Mouse (Mus musculus): ENCODE data around the gene Gspt1.
"Not testable (repeated sequence)": the region's sequence is repeated elsewhere in the genome, so short reads cannot be mapped to it uniquely, and the experiment has no call there.

Gene Gspt1

DNA sequence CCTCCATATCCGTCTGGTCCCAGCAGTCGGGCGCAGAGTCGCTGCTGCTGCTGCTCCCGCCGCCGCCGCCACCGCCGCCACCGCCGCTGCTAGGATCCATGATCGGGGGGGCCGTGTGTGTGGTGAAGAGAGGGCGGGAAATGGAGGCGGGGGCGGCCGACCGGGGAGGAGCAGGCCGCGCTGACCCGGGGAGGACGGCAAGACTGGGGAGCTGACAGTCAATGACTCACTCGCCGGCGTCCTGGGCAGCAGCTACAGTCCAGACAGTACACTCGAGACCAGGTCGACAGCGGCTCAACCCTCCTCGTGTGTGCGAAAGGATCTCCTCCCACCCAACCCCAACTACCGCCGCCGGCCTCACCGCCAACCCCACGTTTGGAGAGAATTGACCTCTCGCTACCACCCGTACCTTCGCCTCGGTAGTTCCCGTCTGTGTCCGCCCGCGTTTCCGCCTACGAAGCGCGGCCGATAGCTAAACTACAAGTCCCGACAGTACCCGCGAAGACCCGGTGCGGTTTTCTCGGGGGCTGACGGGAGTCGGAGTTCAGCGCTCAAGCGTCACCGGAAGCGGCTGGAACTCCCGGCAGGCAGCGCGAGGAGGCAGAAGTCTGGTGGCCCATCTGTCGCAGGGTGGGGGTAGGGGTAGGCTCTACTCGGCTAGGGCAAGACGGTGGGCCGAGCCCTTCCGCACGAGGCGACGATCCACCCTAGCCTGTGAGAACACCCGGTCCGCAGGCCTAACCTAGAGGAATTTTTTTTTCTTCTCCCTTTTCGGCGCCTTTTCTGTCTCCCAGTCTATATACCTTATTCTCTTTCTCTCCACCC is at the start of gene Gspt1:
Gene Gspt1, minus strand, starts transcription at position 428 of the 825 bp plus-strand sequence.
- peak; percentile 96 for DNase-seq

DNA sequence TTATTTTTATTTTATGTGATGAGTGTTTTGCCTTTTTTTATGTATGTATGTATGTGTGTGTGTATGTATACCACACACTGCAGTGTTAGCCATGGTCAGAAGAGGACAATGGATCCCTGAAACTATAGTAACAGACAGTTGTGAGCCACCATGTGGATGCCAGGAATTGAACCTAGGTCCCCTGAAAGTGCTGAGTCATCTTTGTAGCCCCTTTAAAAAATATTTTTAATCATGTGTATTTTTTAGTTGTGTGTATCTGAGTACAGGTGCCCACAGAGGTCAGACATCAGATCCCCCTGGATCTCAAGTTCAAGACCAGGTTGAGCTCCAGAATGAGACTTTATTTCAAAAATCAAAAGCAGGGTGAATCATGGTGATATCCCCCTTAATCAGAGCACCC is 49.6 kb upstream of the Gspt1 start:
- no peak for DNase-seq

DNA sequence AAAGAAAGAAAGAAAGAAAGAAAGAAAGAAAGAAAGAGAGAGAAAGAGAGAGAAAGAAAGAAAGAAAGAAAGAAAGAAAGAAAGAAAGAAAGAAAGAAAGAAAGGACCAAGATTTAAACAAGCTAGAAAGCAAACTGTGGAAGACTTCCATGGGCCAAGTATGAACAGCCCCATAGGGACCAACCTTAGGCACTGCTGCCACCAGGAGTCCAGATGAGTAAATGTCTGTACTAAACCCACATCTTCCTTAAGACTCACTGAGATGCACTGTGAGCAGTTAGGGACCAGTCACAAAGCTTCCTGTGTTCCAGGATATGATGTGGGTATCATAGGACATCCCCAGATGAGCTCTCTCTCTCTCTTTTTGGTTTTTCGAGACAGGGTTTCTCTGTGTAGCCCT is 43.6 kb upstream of the Gspt1 start:
- DNase-seq = peak; percentile 23

DNA sequence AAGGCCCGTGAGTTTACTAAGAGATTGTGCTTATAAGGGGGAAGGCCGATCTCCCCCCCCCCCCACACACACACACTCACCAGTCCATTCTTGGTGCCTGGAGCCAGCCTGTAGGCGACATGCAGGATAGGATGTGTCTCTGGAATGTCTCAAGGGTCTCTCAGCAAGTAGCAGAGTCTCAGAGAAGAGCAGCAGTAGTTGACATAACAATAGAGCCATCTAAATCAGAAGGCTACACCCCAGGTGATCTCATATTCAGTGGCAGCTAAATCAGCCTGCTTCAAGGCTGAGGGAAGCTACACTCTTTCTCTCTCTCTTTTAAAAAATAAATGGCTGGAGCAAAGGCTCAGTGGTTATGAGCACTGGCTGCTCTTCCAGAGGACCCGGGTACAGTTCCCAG is 41.5 kb upstream of the Gspt1 start:
- DNase-seq = not testable (repeated sequence)

DNA sequence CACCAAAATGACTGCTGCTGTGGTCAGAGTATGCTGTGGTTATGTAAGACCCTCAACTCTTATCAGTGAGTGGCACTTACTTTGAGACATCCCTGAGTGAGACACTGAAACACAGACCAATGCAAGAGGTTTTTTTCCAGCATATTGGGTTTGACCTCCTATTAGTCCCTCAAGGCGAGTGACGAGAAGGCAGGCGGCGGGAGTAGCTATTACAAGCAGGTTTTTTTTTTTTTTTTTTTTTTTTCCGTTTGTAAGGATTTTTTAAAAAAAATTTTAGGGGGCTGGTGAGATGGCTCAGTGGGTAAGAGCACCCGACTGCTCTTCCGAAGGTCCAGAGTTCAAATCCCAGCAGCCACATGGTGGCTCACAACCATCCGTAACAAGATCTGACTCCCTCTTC is 34.7 kb upstream of the Gspt1 start:
- not testable (repeated sequence) for DNase-seq

DNA sequence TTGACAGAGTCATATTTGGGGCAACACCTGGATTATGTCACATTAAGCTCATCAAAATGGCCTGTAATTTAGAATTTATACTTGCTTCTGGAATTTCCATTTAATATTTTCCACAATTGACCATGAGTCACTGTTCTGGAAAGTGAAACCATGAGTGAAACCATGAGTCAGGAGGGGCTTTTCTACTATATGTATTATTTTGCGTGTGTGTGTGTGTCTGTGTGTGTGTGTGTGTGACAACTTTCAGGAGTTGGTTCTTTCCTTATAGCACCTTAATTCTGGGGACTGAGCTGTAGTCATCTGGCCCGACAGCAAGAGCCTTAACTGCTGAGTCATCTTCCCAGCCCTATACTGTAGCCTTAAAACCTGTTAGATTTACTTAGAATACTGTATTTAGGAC is 31.8 kb upstream of the Gspt1 start:
- DNase-seq = no peak

DNA sequence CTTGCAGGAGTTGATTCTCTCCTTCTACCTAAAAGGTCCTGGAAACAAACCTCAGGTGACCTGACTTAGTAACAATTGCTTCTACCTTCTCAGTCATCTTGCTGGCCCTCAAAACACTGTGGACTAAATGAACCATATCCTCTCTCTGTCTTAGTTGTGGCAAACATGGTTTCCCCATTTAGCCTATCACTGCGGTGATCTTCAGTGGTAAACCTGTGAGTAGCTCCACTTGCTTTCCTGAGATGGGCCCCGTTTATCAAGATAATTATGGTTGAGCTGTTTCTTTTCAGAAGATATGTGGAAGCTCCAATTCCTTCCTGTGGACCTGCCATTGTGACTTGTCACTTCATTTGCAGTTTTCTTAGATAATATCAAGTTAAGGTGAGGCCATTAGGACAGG is 30.8 kb upstream of the Gspt1 start:
- no peak for DNase-seq

DNA sequence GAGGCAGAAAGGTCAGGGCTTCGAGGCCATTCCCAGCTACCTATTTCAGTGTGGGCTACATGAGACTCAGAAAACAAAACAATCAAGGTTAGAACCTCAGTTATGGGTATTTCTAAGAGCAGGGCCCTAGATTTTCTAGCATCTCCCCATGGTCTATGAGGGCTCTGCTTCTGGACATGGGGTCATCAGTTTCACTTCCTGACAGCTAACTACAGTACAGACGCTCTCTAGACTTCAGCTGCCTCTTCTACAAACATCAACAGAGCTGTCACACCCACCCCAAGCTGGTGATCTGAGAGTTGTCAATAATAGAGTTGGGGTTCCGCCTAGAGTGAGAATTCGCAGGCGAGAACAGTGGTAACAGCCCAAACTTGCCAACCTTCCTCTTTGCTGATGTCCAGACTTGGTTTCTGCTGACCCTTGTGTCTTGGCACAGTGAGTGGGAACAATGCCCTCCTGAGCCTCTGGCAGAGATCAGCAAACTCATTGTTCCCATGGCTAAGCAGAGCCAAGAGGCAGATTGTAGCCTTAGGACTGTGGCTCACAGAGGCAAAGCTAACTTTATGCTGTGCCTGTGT is 28.6 kb upstream of the Gspt1 start:
- DNase-seq = no peak

DNA sequence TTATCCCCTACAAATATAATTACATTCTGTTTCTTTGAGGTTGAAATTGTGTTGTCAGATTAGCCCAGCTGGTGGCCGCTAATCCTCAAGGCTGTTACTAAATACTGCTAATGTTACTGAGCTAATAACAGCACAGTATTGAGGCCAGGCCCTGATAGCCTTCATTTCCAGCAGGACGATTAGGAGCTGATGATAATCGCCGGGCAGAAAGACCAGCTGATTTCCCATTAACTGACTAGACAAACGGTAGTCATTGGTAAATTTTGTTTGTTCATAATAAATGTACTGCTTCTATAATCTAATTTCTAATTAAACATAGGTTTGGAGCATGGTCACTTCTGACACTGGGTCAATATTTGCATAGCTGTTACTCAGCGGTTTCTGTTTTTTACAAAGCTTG is 24.7 kb upstream of the Gspt1 start:
- no peak for DNase-seq

DNA sequence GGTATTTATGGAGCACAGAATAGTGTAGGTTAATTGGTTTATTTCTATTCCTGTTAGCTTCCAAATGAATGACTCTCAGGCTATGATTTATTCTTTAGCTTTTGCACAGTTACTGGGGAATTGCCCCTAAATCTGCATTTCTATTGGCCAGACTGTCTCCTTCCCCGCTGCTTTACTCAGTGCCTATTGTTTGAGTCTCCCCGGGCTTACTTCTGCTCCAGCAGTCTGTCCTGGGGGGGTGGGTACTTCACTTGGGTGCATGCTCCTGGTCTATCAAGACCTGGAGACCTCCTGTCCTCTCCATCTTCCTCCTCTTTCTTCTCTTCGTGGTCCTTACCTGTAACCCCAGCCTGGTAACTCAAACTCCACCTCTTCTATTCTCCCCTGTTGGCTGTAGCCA is 22.8 kb upstream of the Gspt1 start:
- no peak for DNase-seq

DNA sequence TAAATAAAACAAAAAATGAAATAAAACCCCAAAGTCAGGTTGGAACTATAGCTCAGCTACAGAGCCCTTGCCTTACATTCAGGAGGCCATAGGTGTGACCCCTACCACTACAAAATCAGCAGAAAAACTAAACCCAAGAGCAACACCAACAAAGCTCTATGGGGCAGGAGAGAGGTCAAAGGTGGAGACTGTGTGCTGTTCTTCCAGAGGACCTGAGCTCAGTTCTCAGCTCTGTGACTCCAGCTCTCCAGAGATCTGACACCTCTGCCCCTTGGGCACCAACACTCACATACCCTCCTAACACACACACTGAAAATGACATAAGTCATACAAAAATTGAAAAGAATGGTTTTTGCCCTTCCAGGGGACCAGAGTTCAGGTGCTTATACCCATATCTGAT is 16.9 kb upstream of the Gspt1 start:
- DNase-seq = no peak

DNA sequence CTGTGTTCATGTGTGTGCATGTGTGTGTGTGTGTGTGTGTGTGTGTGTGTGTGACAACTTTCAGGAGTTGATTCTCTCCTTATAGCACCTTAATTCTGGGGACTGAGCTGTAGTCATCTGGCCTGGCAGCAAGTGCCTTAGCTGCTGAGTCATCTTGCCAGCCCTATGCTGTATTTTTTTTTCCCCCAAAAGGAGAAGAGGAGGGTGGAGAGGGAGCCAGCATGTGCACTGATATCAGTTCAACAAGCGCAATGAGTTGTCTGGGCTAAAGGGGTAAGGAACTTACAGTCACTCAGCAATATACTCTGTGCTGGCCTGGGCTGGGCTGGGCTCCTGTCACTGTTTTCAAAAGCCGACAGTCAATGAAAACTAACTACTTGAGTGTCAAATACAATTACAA is 16.5 kb upstream of the Gspt1 start:
- DNase-seq = no peak

DNA sequence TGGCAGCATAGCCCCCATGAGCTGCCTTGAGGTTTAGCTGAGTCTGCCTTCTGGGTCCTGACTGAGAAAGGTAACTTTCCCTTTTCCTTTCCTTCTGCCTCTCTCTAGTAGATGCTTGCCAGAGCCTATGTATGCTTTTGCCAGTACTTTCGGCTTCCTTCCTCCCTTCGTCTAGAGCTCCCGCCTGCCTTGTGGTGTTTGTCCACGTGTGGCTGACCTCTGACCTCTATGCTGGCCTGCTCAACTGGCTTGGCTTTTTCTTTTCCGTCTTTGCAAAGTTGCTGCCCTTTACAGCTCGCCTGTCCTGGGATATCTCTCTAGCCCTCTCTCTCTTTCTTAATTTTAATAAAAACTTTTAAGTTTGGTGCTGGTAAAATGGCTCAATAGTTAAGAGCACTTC is 15.7 kb upstream of the Gspt1 start:
- no peak for DNase-seq

DNA sequence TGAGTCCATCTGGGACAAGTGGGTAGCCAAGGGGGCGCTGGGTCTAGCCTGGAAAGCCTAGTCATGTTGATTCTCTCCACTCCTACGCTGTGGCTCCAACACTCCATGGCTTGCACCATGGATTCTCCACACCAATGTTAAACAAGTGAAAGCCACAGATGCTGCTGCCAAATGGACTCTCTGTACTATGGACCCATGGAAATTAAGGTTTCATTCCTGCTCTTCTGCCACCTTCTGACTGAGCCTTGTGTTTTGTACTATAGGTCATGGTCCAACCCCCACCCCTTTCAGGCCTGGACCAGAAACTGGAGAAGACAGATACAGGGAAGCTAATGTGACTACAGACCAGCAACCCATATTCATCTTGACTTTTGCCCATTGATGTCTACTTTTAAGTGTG is 12.4 kb upstream of the Gspt1 start:
- DNase-seq = peak; percentile 53

DNA sequence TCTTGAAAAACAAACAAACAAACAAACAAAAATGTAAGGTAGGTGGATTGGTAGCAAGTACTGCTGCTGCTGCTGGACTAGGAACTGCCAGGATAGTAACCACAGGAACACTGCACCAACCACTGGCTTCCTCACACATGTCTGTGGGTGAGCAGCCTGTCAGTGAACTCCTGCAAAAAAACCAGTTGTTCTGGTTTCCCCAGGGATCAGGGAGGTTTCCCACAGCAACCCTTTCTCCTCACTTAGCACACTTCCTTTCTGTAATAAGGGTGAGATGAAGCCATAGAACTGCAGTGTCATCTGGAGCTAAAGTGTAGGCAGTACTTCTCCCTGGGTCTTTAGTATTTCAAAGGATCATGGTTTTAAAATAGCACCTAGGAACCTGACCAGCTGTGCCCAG is 9.1 kb upstream of the Gspt1 start:
- no peak for DNase-seq

DNA sequence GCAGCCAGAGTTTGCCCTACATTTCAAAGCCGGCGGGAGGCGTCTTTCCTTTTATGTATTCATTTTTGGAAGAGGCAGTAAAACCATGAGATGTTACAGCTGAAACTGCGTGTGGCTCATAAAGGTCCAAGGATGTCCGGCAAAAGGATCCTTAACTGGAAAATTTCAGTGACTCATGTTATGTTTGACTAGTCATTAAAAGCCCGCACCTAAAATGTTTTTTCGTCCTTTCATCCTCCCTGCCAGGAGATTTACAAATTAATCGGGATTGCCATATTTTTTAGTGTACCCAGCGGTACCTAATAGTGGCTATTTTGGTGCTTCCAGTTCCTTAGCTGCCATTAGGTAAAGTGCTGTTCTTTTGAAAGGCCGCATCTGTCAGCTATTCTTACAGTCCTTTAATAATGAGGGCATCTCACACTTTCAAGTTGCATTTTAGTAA is 619 bp upstream of the Gspt1 start:
- no peak for DNase-seq

DNA sequence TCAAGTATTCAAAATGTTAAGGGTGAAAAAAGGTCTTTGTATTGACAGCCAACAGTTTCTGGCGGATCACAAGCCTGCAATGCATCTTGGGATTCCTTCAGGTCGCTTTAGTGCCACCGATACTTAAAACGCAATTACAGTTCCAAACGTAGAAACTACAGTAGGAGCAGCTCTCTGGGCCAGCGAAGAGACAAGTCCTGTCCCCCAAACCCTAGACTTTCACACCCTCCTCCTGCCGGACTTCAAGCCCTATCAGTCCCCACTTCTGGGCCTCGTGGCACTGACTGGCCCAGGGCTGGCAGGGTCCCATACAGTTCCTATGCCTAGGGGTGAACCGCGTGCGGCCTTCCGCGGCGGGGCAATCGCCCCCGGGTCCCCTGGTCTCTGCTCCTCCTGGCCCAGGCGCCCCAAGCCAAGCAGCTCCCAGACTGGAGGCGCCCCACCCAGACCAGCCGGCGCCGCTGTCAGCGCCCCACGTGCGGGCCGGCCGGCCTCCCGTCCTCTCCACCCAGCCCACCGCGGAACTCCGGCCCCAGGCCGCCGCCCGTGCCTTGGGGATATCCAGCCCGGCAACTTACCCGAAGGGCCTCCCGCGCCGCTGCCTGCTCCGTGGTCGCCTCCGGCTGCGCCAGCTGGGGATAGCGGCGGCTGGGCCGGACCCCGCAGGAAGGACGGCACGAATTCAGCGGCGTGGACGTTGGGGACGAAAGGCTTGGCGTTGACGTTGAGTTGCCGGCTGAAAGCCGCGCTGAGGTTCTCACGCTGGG is 877 bp downstream of the Gspt1 start:
- peak; percentile 62 for DNase-seq

DNA sequence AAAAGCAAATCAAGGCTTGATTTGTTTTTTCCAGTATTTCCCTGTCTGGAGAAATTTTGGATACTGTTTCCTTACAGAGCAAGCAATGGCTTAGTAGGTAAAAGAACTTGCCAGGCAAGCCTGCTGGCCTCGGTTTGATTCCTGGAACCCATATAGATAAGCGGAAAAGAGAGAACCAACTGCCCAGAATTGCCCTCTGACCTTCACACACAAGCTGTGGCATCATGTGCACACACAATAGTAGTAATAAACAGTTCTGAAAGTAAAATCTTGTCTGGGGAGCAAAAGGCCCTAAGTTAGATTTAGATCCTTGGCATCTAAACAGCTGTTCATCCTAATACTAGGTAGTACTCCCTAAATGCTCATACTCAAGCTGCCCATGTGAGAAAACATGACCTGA is 6.3 kb downstream of the Gspt1 start:
- no peak for DNase-seq

DNA sequence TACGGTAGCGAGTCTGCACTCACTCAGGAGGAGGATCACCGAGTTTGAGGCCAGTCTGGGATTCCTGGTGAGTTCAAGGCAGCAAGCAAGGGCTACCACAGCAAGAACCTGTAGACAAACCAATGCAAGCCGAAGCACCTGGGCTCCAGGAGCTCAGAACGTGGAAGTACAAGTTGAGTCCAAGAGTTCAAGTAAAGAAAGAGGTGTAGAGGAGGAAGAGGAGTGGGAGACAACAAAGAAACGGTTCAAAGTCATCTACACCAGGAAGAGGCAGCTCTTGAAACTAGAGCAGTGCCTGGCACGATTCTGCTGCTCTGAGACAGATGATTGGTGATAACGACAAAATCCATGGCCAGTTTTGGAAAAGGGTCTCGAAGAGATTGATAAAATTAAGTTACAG is 8.4 kb downstream of the Gspt1 start:
- DNase-seq = no peak

DNA sequence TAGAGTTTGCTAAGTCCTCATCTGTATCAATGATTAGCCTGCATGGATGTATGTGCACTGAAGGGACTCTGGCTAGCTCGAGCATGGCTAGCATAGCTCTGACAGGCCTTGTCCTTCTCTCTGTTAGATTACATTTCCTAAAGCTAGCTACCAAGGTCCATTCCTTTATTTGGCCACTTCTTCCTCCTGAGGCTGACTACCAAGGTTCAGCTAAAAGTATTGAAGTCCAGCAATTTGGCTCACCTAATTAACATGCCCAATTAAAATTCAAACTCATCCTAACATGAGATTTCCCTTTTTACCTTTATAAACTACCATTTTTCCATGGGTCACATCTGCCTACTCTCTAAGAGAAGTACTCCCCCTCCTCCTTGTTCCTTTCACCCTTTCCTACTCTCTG is 11.7 kb downstream of the Gspt1 start:
- DNase-seq = no peak

DNA sequence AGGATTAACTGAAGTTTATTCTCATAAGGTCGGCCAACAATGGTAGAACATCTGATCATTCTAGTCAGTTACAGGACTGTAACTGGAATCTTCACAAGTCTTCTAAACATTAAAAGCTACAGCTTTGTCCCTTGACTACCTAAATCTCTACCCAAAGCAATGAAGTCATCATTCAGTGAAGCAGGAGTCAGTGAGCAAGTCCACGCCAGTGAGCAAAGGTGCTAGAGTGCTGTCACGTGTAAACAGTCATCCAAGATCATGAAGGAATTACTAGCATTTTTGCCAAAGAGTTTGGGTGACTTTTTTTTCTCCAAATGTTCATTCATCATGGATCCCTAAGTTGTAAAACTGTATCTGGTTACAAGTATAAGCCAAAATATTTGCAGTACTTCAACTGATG is 36.3 kb downstream of the Gspt1 start:
- DNase-seq = no peak

DNA sequence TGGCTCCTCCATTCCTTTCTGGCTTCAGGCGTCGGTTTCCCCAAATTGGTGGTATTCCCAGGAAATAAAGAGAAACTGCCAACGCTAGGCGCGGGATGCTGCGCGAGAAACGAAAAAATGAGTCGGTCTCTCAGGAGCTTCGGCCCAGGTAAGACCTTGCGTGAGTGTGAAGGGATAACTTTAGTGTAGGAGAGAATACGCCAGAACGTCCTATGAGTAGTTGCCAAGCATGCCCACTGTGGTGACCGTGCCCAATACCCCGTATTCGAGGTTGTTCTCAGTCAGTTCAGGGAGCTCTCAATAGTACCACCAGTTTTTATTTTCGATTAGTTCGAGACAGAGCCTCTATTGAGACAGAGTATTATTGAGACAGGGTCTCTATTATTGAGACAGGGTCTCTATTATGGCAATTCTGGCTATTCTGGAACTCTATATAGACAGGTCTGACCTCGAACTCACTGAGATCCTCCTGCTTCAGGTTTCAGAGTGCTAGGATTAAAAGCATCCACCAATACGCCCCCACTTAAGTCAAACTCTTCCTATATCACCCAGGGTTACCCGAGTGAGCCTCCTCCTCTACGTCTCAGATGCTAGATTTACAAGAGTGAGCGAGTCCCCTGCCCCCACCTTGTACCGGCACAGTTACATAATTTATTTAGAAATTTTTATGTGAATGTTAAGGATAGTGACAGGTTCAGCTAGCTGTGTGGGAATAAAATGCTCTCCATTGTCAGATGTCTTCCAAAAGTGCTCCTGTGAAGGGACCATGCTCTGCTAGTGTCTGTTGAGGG is 50.3 kb downstream of the Gspt1 start:
- no peak for DNase-seq

All from kidney, adult 18-20 months (tissue).